Mouse (Mus musculus): ENCODE data around the gene Cdh4. TPM values are rescaled to one million over a fixed set of nuclear protein-coding genes. Genes with fewer than 3 reads are reported as not detected.

The Cdh4 gene
- polyA plus RNA-seq, 1 experiment, result not detected

DNA sequence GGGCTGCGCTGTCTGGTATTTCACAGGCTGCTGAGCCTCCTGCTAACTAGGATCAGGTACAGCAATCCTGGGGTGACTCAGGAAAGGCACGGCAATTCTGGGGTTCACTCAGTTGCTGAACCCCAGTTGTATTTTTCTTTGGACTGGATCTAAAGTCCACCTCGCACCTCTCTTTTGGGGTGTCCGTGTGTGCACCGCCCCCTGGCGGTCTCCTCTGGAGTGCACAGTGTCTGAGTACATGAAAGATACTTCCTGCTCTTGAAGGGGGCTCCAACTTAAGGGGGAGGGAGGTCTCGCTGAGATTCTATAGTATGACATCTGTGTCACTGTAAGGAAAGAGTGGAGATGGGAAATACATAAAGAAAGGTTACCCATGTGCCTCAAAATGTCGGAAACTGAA lies 286.8 kb downstream of the Cdh4 start:
- no peak overlapping the region for H3ac ChIP-seq (ENCODE audit: control insufficient read depth, insufficient read length)
- H3K4me3 ChIP-seq, result no peak overlapping the region
- TF ChIP-seq CEBPB (IDR thresholded peaks at IDR 0.05; ENCODE audit: insufficient read depth, poor library complexity, severe bottlenecking) (no peak), TCF12 (IDR thresholded peaks at IDR 0.05; ENCODE audit: insufficient read depth, poor library complexity, severe bottlenecking) (no peak), POLR2AphosphoS2 (IDR thresholded peaks at IDR 0.05; ENCODE audit: insufficient read length, low read depth) (no peak), REST (IDR thresholded peaks at IDR 0.05; ENCODE audit: insufficient read depth, insufficient read length) (no peak), MAX (IDR thresholded peaks at IDR 0.05; ENCODE audit: low read depth) (no peak), MYOG (IDR thresholded peaks at IDR 0.05; ENCODE audit: control insufficient read depth in 1 of 3, insufficient read depth in 1 of 3, insufficient read length in 2 of 3, low read depth in 2 of 3) (no peak), SRF (IDR thresholded peaks at IDR 0.05; ENCODE audit: control insufficient read depth, insufficient read length, low read depth) (no peak), E2F4 (IDR thresholded peaks at IDR 0.05; ENCODE audit: insufficient read depth) (no peak), TCF3 (IDR thresholded peaks at IDR 0.05; ENCODE audit: insufficient read length, low read depth) (no peak)

DNA sequence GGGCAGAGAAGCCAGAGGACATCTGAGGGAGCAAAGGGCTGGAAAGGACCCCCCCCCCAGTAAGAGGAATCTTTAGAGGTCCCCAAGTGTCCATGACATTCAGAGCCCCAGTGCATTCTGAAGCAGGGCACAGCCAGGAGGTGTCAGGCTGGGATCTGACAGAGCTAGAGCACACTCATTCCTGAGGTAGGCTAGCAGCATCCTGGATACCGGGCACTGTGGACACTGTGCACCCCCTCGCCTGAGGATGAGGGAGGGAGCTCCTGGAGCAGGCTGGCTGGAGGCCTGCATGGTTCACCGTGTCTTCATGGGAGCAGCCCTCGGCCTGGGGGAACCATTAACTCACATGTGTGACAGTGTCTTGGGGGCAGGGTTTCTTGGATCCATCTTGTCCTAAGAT lies 287.6 kb downstream of the Cdh4 start:
- Histone ChIP-seq H3K27me3 (ENCODE audit: control insufficient read depth, insufficient read depth, insufficient read length) (no peaks in the 10 kb centered on the region), H3K36me3 (ENCODE audit: control insufficient read depth, insufficient read depth) (no peaks in the 10 kb centered on the region), H3K79me2 (ENCODE audit: control insufficient read depth, insufficient read depth) (no peaks in the 10 kb centered on the region), H3K4me2 (ENCODE audit: low read depth) (no peak overlapping the region), H3K4me3 (no peak overlapping the region), H3ac (ENCODE audit: control insufficient read depth, insufficient read length) (no peak overlapping the region)
- no peak for TF ChIP-seq MYOG (IDR thresholded peaks at IDR 0.05; ENCODE audit: control insufficient read depth in 1 of 3, insufficient read depth in 1 of 3, insufficient read length in 2 of 3, low read depth in 2 of 3)
- TF ChIP-seq TCF3 (IDR thresholded peaks at IDR 0.05; ENCODE audit: insufficient read length, low read depth), result no peak
- TF ChIP-seq TCF12 (IDR thresholded peaks at IDR 0.05; ENCODE audit: insufficient read depth, poor library complexity, severe bottlenecking), result no peak
- no peak for TF ChIP-seq MYOD1 (IDR thresholded peaks at IDR 0.05; ENCODE audit: control insufficient read depth in 1 of 3, insufficient read length in 2 of 3, low read depth in 2 of 3)
- no peak for TF ChIP-seq POLR2A (IDR thresholded peaks at IDR 0.05; ENCODE audit: insufficient read length, low read depth)
- TF ChIP-seq POLR2AphosphoS2 (IDR thresholded peaks at IDR 0.05; ENCODE audit: insufficient read length, low read depth), result no peak
- TF ChIP-seq E2F4 (IDR thresholded peaks at IDR 0.05; ENCODE audit: insufficient read depth), result no peak
- TF ChIP-seq REST (IDR thresholded peaks at IDR 0.05; ENCODE audit: insufficient read depth, insufficient read length), result no peak
- TF ChIP-seq SRF (IDR thresholded peaks at IDR 0.05; ENCODE audit: control insufficient read depth, insufficient read length, low read depth), result no peak
- TF ChIP-seq CEBPB (IDR thresholded peaks at IDR 0.05; ENCODE audit: insufficient read depth, poor library complexity, severe bottlenecking), result no peak
- TF ChIP-seq USF1 (IDR thresholded peaks at IDR 0.05; ENCODE audit: low read depth), result no peak
- no peak for TF ChIP-seq MAX (IDR thresholded peaks at IDR 0.05; ENCODE audit: low read depth)

More for the DNA sequence above, 286.8 kb downstream of the Cdh4 start:
- Histone ChIP-seq H3K36me3 (ENCODE audit: control insufficient read depth, insufficient read depth) (no peaks in the 10 kb centered on the region), H3K27me3 (ENCODE audit: control insufficient read depth, insufficient read depth, insufficient read length) (no peaks in the 10 kb centered on the region), H3K4me2 (ENCODE audit: low read depth) (no peak overlapping the region), H3K79me2 (ENCODE audit: control insufficient read depth, insufficient read depth) (no peaks in the 10 kb centered on the region)

DNA sequence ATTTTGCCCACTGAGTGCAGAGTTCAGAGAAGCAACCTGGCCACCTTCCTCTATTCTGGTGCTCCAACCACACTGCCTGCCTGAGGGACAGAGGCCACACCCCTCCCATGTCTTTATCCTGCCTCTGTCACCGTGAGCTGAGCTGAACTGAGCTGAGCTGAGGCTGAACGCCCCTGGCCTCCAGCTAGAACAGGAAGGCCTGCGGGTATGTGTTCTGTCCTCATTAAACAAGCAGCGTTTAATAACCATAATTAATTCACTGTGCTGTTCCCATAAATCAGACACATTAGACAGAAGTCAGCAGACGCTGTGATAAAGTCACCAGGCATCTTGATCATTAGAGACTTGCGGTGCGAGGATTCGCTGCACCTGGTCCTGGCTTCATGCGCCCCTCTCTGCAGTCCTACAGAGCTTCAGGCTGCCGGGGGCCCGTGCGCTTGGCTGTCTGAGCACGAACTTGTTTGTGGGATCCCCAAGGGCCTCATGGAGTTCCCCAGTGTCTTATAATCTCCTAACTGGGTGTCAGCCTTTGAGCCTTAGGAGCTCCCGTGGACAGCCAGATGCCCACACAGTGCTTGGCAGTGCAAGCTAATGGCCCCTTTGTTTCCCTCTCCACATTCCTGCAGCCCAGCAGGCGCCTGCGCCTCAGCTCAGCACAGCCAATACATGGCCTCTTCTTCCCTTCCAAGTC lies 291.1 kb downstream of the Cdh4 start:
- Histone ChIP-seq H3K4me2 (ENCODE audit: low read depth) (no peak overlapping the region), H3K27me3 (ENCODE audit: control insufficient read depth, insufficient read depth, insufficient read length) (no peaks in the 10 kb centered on the region), H3ac (ENCODE audit: control insufficient read depth, insufficient read length) (no peak overlapping the region), H3K4me3 (no peak overlapping the region), H3K36me3 (ENCODE audit: control insufficient read depth, insufficient read depth) (no peaks in the 10 kb centered on the region), H3K79me2 (ENCODE audit: control insufficient read depth, insufficient read depth) (no peaks in the 10 kb centered on the region)
- TF ChIP-seq TCF3 (IDR thresholded peaks at IDR 0.05; ENCODE audit: insufficient read length, low read depth), result no peak

DNA sequence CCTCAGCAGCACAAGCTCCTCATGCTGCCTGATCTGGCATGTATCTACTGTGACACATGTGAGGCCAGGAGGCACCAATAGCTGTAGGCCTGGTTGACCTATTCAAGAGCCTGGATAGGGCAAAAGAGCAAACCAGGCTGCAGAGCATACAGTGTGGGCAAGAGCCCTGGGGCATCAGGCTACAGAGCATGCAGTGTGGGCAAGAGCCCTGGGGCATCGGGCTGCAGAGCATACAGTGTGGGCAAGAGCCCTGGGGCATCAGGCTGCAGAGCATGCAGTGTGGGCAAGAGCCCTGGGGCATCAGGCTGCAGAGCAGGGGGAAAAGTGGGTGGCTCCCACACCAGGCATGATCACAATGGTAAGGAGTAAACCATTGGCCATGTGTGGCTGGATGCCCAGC lies 300.2 kb downstream of the Cdh4 start:
- Histone ChIP-seq H3ac (ENCODE audit: control insufficient read depth, insufficient read length) (no peak overlapping the region), H3K36me3 (ENCODE audit: control insufficient read depth, insufficient read depth) (no peaks in the 10 kb centered on the region), H3K79me2 (ENCODE audit: control insufficient read depth, insufficient read depth) (no peaks in the 10 kb centered on the region), H3K4me3 (no peak overlapping the region), H3K4me2 (ENCODE audit: low read depth) (no peak overlapping the region), H3K27me3 (ENCODE audit: control insufficient read depth, insufficient read depth, insufficient read length) (no peaks in the 10 kb centered on the region)
- no peak for TF ChIP-seq TCF12 (IDR thresholded peaks at IDR 0.05; ENCODE audit: insufficient read depth, poor library complexity, severe bottlenecking)
- TF ChIP-seq MYOD1 (IDR thresholded peaks at IDR 0.05; ENCODE audit: control insufficient read depth in 1 of 3, insufficient read length in 2 of 3, low read depth in 2 of 3), result no peak
- TF ChIP-seq E2F4 (IDR thresholded peaks at IDR 0.05; ENCODE audit: insufficient read depth), result no peak
- TF ChIP-seq CEBPB (IDR thresholded peaks at IDR 0.05; ENCODE audit: insufficient read depth, poor library complexity, severe bottlenecking), result no peak

DNA sequence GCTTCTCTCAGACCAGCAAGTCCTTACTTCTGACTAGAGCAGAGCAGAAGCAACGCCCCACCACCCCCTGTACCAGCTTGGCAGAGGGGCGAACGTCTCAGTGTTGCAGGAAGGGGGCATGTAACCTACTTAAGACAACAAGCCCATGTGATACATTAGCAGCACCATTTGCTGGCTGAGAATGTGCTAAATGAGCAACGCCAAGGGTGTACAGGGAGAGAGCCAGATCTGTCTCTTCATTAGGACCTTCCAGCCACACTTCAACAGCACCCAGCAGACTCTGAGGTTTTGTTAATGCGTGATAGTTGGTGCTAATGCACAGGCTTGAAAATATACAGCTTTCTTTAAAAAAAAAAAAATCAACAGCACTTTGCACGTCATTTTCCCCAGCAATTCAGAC lies 300.6 kb downstream of the Cdh4 start:
- no peak overlapping the region for H3K4me3 ChIP-seq
- TF ChIP-seq POLR2A (IDR thresholded peaks at IDR 0.05; ENCODE audit: insufficient read length, low read depth), result no peak
- no peak for TF ChIP-seq SRF (IDR thresholded peaks at IDR 0.05; ENCODE audit: control insufficient read depth, insufficient read length, low read depth)
- no peak for TF ChIP-seq CEBPB (IDR thresholded peaks at IDR 0.05; ENCODE audit: insufficient read depth, poor library complexity, severe bottlenecking)
- TF ChIP-seq MYOG (IDR thresholded peaks at IDR 0.05; ENCODE audit: control insufficient read depth in 1 of 3, insufficient read depth in 1 of 3, insufficient read length in 2 of 3, low read depth in 2 of 3), result no peak
- no peak for TF ChIP-seq MAX (IDR thresholded peaks at IDR 0.05; ENCODE audit: low read depth)
- TF ChIP-seq E2F4 (IDR thresholded peaks at IDR 0.05; ENCODE audit: insufficient read depth), result no peak
- TF ChIP-seq TCF3 (IDR thresholded peaks at IDR 0.05; ENCODE audit: insufficient read length, low read depth), result no peak
- no peak for TF ChIP-seq MYOD1 (IDR thresholded peaks at IDR 0.05; ENCODE audit: control insufficient read depth in 1 of 3, insufficient read length in 2 of 3, low read depth in 2 of 3)
- TF ChIP-seq REST (IDR thresholded peaks at IDR 0.05; ENCODE audit: insufficient read depth, insufficient read length), result no peak
- TF ChIP-seq USF1 (IDR thresholded peaks at IDR 0.05; ENCODE audit: low read depth), result no peak
- TF ChIP-seq POLR2AphosphoS2 (IDR thresholded peaks at IDR 0.05; ENCODE audit: insufficient read length, low read depth), result no peak
- TF ChIP-seq TCF12 (IDR thresholded peaks at IDR 0.05; ENCODE audit: insufficient read depth, poor library complexity, severe bottlenecking), result no peak
- H3K36me3 ChIP-seq (ENCODE audit: control insufficient read depth, insufficient read depth), result no peaks in the 10 kb centered on the region
- no peak overlapping the region for H3ac ChIP-seq (ENCODE audit: control insufficient read depth, insufficient read length)
- no peaks in the 10 kb centered on the region for H3K27me3 ChIP-seq (ENCODE audit: control insufficient read depth, insufficient read depth, insufficient read length)
- no peak overlapping the region for H3K4me2 ChIP-seq (ENCODE audit: low read depth)
- no peaks in the 10 kb centered on the region for H3K79me2 ChIP-seq (ENCODE audit: control insufficient read depth, insufficient read depth)

All from myocyte (in vitro differentiated cells).